Mouse (Mus musculus) layer of hippocampus, adult 11-12 months (tissue): ENCODE results near the gene Rnaseh2a.

Source experiments
- DNase-seq: peaks from one replicate; pipeline ENCODE4 v3.0.0; 2022; ENCODE audit warnings: low spot score

Rnaseh2a gene

DNA sequence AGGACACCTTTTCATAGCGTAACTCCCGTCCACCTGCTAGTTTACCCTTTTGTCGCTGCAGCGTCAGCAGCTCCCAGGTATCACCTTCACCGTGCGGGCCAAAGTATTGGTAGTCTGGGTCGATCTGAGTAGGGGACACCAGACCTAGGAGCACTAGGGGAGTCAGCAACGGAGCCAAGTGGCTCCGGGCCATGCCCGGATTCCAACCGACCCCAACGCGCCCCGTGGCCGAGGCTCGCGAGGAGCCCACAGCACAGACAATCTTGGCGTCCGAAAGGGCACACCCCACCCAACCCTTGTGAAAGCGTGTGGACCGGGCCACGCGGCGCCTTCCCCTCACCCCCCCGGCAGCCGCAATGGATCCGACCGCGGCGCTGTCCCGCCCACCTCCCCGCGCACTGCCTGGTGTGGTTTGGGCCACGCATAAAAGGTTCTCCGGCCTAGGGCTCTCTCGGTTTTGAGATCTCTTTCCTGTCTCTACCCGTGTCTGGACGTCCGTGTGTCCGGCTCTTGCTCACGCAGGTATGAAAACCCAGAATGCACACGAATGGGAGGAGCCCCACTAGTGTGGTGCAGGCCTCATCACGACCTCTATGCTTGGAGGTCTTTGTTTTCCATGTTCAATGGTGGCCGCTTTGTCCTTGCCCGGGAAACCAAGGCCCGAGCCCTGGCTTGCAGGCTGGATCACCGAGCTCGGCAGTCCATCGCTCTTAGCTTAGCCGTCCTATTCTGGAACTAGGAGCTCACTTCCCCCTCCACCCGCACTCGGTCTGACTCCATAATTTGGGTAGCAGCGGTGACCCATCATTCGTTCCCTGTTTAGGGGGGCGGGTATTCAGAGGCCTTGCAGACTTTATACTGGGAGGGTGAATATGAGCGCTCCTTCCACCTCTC lies at the start of gene Rnaseh2a, which contains the start of the genes Gm49661 and Prdx2:
Rnaseh2a (minus strand) TSS at position 527 of the 894 bp plus-strand sequence.
Gm49661 (minus strand) TSS at position 193 of the 894 bp plus-strand sequence.
Prdx2 (plus strand) TSS at position 347 of the 894 bp plus-strand sequence.
- DNase-seq, result peak; percentile 77

GRCm38 (mm10) chr8:85017209-85017608 lies 47.6 kb upstream of the Rnaseh2a start:
- DNase-seq, result no peak

DNA sequence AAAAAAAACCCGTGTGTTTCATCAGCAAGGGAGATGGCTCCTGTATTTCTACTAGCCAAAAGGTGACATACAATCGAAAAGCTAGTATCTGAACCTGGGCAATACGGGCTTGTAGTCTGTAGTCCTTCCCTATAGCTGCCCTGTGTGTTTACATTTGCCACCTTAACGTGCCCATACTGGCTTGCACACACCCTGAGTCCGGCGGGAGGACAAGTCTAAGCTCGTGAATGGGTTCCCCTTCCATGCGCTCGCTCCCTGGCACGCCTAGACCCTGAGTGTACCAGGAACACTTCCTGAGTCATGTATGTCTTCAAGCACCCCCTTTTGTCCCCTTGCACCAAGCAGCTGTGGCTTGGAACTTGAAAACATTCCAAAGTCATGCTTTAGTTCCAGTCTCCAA lies 47.2 kb upstream of the Rnaseh2a start:
- no peak for DNase-seq

DNA sequence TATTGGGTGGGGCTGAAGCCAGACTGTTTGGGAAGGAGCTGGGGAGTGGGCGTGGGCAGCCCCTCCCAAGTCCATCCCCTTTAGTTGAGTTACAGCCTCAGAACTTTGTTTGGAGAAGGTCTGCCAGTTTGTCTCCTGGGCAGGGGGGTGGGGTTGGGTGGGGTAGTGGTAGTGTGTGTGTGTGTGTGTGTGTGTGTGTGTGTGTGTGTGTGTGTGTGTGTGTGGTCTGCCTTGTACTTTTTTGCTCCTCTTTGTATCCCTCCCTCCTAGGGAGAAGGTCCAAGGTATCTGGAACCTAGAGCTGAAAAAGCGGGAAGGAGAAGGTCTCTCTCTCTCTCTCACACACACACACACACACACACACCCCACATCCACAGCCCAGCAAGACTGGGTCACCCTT lies 44.9 kb upstream of the Rnaseh2a start, which contains the start of gene Best2:
Best2 (minus strand) TSS at position 101 of the 400 bp plus-strand sequence.
- no peak for DNase-seq

DNA sequence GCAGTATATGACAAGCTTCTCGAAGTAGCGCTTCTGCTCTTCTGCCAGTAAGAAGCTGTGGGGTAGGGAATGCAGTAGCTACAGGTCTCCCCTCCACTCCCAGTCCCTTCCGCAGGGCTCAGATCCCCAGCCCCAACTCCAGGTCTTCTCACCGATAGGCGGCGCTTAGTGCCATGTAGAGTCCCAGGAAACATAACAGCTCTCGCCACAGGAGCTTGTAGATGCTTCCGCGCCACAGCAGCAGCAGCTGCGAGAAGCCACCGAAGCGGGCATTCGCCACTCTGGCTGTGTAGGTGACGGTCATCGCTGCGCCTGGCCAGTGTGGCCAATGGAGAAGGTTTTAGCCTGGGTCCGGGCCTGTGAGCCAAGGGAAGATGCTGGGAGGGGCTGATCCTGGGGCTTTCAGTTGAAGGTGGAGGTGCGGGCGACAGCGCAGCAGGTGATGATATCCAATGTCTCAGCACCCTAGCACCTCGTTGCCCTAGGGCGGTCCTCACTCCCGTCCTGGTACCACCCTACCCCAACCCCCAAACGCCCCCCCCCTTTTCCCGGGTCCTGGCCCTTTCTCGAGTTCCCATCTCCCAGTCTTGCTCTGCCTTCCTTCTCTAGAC lies 43.8 kb upstream of the Rnaseh2a start:
- peak; percentile 86 for DNase-seq

GRCm38 (mm10) chr8:85011242-85011641 lies 41.7 kb upstream of the Rnaseh2a start:
- DNase-seq, result no peak

GRCm38 (mm10) chr8:85007686-85008085 lies 38.1 kb upstream of the Rnaseh2a start:
- DNase-seq, result no peak

DNA sequence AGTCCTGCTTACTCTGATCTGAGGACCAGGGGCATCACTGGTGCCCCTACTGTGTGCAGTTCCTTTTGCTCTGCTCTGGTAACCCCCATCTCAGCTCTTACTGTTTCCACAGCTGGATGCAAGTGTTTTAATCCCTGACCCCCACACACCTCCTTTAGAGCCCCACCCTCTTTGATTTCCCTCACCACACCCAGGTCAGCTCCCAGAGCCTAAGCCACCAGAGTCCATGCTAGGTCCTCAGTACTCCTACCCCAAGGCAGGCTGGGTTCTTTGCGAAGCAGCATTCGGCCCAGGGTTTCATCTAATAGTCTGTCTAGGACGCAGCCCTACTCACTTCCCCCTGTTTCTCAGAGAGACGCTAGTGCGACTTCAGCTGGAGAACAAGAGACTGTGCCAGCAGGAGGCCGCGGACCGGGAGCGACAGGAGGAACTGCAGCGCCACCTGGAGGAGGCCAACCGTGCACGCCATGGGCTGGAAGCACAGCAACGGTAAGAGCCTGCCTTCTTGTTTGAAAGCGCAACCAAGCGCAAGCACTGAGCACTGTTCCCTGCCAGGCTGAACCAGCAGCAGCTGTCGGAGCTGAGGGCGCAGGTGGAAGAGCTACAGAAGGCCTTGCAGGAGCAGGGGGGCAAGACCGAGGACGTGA lies 28.2 kb upstream of the Rnaseh2a start:
- DNase-seq, result peak; percentile 93

DNA sequence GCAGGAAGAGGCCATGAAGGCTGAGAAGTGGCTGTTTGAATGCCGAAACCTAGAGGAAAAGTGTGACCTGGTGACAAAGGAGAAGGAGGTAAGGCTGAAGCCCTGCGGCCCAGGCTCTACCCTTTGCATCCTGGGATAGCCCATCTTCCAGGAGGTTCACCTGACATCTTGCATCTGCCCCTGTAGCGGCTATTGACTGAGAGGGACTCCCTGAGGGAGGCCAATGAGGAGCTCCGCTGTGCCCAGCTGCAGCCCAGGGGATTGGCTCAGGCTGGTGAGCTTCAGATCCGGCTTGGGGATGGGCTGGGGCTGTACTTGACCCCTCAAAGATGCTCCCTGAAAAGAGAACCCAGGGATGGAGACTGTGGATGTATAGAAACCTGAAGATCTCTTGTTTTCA lies 27.4 kb upstream of the Rnaseh2a start:
- DNase-seq, result no peak

DNA sequence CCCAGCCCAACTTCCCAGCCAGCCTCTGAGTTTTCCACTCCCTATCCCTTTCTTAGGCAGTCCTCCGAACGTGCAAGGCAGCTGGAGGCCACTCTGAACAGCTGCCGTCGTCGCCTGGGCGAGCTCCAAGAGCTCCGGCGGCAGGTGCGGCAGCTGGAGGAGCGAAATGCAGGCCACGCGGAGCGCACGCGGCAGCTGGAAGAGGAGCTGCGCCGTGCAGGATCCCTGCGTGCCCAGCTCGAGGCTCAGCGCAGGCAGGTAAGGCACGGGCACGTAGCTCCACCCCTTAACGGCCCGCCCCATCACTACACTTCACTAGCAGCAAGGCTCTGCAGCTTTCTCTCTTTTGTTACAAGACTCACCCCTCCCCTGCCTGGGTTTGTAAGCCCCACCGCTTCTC lies 26.1 kb upstream of the Rnaseh2a start:
- DNase-seq, result no peak

GRCm38 (mm10) chr8:84994375-84994774 lies 24.8 kb upstream of the Rnaseh2a start:
- no peak for DNase-seq

DNA sequence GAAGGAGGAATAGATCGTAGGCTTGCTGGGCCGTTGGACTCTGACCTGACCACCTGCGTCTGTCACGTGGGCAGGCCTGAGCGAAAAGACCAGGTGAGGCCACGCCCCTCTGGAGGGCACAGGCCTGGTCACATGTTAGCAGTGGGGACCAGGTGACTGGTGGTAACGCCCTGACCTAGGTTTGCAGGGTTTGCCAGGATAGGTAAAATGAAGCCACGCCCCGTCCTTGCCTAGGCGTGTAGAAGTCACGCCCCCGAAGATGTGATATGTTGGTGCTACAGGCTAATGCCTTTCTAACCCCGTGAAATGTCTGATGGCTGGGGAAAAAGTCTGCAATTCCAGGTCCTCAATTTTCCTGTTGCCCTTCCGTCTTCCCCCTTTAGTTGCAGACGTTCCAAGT lies 21.3 kb upstream of the Rnaseh2a start:
- DNase-seq, result no peak

- peak; percentile 98 for DNase-seq
Observed at GRCm38 (mm10) chr8:84990349-84990748, 20.8 kb upstream of the Rnaseh2a start, which contains the start of gene Hook2. Gene Hook2 (plus strand): TSS chr8:84990603.

- DNase-seq, result peak; percentile 92
Observed at GRCm38 (mm10) chr8:84989810-84990209, 20.2 kb upstream of the Rnaseh2a start.

DNA sequence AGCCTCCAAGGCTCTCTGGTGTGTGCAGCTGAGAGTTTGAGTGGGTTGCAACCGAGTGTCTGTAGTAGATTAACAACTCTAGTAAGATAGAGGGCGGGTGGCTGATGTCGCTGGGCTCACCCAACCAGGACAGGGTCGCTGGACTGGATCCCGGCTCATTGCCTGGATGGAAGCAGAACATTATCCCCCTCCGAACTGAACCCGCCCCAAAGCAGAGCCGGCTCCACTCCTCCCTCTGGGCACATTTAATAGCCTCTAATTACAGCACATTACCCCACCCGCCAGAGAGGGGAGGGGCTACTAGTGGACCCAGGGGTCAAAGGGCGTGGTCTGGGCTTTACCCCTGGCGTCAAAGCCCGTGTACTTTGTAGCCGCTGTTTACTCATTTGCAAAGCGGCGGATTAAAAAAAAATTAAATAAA lies 19.8 kb upstream of the Rnaseh2a start:
- DNase-seq, result no peak

GRCm38 (mm10) chr8:84987903-84988302 lies 18.3 kb upstream of the Rnaseh2a start:
- no peak for DNase-seq

GRCm38 (mm10) chr8:84987388-84987787 lies 17.8 kb upstream of the Rnaseh2a start:
- DNase-seq, result no peak

DNA sequence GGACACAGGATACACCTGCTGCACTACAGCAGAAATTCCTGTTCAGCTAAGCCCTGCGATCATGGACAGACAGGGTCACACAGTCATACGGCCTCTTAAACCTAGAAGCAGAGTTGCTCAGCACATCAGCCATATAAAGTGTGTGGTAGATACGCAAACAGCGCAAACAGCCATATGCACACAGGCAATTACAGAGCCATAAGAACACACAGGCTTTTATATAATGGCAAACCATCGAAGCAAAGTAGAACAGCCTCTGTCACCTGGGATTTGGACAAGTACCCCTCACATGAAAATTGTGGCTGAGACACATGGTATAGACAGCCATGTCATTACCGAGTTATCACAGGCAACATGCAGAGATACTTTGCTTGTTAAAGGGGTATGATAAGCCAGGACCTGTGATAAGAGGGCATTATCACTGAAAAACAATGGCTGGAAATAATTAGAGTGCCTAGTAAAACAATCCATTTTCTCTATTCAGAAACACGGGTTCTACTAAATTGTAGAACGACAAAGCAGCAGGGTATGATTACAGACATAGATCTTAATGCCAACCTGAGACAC lies 16.9 kb upstream of the Rnaseh2a start:
- DNase-seq, result no peak

GRCm38 (mm10) chr8:84985684-84986378 lies 16.3 kb upstream of the Rnaseh2a start:
- DNase-seq, result peak; percentile 93

DNA sequence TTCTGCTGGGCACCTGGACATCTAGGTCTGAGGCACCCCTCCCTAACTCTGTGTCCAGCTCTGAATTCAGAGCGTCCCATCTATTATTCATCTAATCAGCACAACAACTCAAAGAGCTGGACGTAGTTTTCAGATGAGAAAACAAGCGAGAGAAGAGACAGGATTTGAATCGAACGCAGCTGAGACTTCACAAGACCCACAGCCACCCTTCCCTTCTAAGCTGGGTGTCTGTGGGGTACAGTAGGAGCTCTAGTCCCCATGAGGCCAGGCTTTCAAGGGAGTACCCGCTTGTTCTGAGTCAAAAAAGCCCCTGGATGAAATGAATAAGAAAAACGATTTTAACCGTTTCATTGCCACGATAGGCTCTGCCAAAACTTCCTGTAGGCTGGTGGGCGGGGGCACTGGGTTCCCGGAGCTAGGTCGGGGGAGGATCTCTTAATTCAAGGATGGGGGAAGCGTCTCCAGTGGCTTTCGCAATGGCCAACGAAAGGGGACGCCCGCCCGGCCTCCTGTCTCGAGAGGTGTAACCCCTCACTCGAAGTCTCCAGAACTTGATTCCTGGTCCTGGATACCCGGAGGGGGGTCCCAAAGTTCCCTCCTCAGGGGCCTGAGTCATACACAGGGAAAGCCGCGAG lies 15.6 kb upstream of the Rnaseh2a start:
- DNase-seq, result no peak
